Mouse (Mus musculus): ENCODE results near the gene Gdf11. TPM values are rescaled to one million over a fixed set of nuclear protein-coding genes. Genes with fewer than 3 reads are reported as not detected.

Gene Gdf11
- total RNA-seq (2021) (1 to 10 TPM; 2.0 to 2.5 TPM), polyA plus RNA-seq (2012; rRNA removed) (0.78 and 1.1 TPM in 2 replicates)
- long read RNA-seq, partial matches to known transcripts: 0 of 1 reads
- long read RNA-seq, other reads (novel, unspliced or antisense): 1 of 1 reads

DNA sequence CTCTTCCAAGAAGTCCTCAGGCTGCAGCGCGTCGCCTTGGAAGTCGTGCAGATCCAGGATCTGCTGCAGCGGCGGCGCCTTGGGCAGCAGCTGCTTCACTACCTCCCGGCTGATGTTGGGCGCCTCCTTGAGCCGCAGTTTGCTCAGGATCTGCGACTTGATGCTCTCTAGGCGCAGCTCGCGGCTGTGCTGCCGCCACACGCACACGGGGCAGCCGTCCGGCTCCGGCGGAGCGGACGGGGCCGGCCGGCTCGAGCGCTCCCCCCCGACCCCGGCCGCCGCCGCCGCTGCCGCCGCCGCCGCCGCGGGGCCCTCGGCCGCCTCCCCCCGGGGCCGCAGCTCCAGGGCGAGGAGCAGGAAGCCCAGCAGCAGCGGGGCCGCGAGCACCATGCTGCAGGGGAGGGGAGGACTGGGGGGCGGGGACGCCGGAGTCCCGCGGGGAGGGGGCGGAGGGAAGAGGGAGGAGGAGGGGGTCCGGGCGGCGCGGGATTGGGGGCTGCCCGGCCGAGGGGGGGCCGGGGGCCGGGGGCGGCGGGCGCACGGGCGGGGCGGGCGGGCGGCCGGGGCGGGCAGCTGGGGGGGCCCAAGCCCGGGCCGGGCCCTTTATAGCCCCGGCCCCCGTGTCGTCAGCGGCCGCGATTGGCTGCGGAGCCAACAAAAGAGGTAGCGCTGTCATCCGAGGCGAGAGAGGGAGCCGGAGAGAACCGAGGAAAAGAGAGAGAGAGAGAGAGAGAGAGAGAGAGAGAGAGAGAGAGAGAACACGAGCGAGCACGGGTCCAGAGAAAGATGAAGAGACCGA is at the start of gene Gdf11:
Gene Gdf11, minus strand, starts transcription at position 423 of the 799 bp plus-strand sequence.
- under 1% methylated on average over 32 of the region's 89 CpGs for WGBS
- peak within 1 kb of the TSS; percentile 62 for H3K4me3 ChIP-seq
- H3K27me3 ChIP-seq (ENCODE audit: control insufficient read depth, insufficient read depth, low read length): no peaks in the 10 kb centered on the region
- H3K79me2 ChIP-seq (replicated peaks; ENCODE audit: control insufficient read depth, insufficient read depth, low read length): no peaks in the 10 kb centered on the region
- intact Hi-C loops (cut with DNase I): loop anchor here (10.0 kb wide), 1 partner anchor 267 kb away; the partner anchor contains the start of gene Rps26
- H3K27ac ChIP-seq: peak within 1 kb of the TSS; percentile 21
- no peak for TF ChIP-seq CTCF (IDR thresholded peaks at IDR 0.05)
- TF ChIP-seq POLR2A (IDR thresholded peaks at IDR 0.05; ENCODE audit: insufficient read depth, low read depth, low read length): no peak
- TF ChIP-seq EP300 (IDR thresholded peaks at IDR 0.05; ENCODE audit: insufficient read depth, low read depth, low read length): no peak
- no peaks in the 10 kb centered on the region for H3K36me3 ChIP-seq (ENCODE audit: control insufficient read depth, insufficient read depth, low read length)
- peak within 1 kb of the TSS; percentile 62 for H3K9ac ChIP-seq (ENCODE audit: low read depth, low read length)
- DNase-seq: peak; percentile 64
- peaks cover 4% of the 10 kb centered on the region for H3K4me1 ChIP-seq (ENCODE audit: control insufficient read depth, insufficient read depth, low read length)

- H3K4me3 ChIP-seq: no peak overlapping the region
- DNase-seq: no peak
- no peak overlapping the region for H3K9ac ChIP-seq (ENCODE audit: low read depth, low read length)
- intact Hi-C loops (cut with DNase I): no loop called here
- 66% methylated on average over 10 of the region's 10 CpGs for WGBS
- no peaks in the 10 kb centered on the region for H3K27me3 ChIP-seq (ENCODE audit: control insufficient read depth, insufficient read depth, low read length)
- peaks cover 3% of the 10 kb centered on the region for H3K4me1 ChIP-seq (ENCODE audit: control insufficient read depth, insufficient read depth, low read length)
- no peak overlapping the region for H3K27ac ChIP-seq
- no peaks in the 10 kb centered on the region for H3K79me2 ChIP-seq (replicated peaks; ENCODE audit: control insufficient read depth, insufficient read depth, low read length)
- no peaks in the 10 kb centered on the region for H3K36me3 ChIP-seq (ENCODE audit: control insufficient read depth, insufficient read depth, low read length)
- TF ChIP-seq POLR2A (IDR thresholded peaks at IDR 0.05; ENCODE audit: insufficient read depth, low read depth, low read length) (no peak), EP300 (IDR thresholded peaks at IDR 0.05; ENCODE audit: insufficient read depth, low read depth, low read length) (no peak), CTCF (IDR thresholded peaks at IDR 0.05) (no peak)
Measured at GRCm38 (mm10) chr10:128940475-128941061, 49.0 kb upstream of the Gdf11 start.

- Histone ChIP-seq H3K4me3 (no peak overlapping the region), H3K27me3 (ENCODE audit: control insufficient read depth, insufficient read depth, low read length) (no peaks in the 10 kb centered on the region), H3K79me2 (replicated peaks; ENCODE audit: control insufficient read depth, insufficient read depth, low read length) (no peaks in the 10 kb centered on the region), H3K27ac (peak overlapping the region; percentile 84), H3K9ac (ENCODE audit: low read depth, low read length) (peak overlapping the region; percentile 32; the same call in 1 of the 2 replicates), H3K4me1 (ENCODE audit: control insufficient read depth, insufficient read depth, low read length) (peaks cover 3% of the 10 kb centered on the region), H3K36me3 (ENCODE audit: control insufficient read depth, insufficient read depth, low read length) (no peaks in the 10 kb centered on the region)
- TF ChIP-seq CTCF (IDR thresholded peaks at IDR 0.05) (no peak), EP300 (IDR thresholded peaks at IDR 0.05; ENCODE audit: insufficient read depth, low read depth, low read length) (no peak), POLR2A (IDR thresholded peaks at IDR 0.05; ENCODE audit: insufficient read depth, low read depth, low read length) (no peak; the same call in 1 of the 2 replicates)
- intact Hi-C loops (cut with DNase I): no loop called here
- 34% methylated on average over 5 of the region's 5 CpGs for WGBS
- peak; percentile 46 to 59 for DNase-seq
Measured at GRCm38 (mm10) chr10:128938974-128939373, 47.5 kb upstream of the Gdf11 start.

- Histone ChIP-seq H3K4me1 (ENCODE audit: control insufficient read depth, insufficient read depth, low read length) (peaks cover 3% of the 10 kb centered on the region), H3K36me3 (ENCODE audit: control insufficient read depth, insufficient read depth, low read length) (no peaks in the 10 kb centered on the region), H3K4me3 (0 out of 2 replicates have a peak overlapping the region, but pooled peaks have one; percentile 4), H3K27ac (peak overlapping the region; percentile 84), H3K79me2 (replicated peaks; ENCODE audit: control insufficient read depth, insufficient read depth, low read length) (no peaks in the 10 kb centered on the region), H3K27me3 (ENCODE audit: control insufficient read depth, insufficient read depth, low read length) (no peaks in the 10 kb centered on the region), H3K9ac (ENCODE audit: low read depth, low read length) (no peak overlapping the region)
- no peak; the same call in 1 of the 2 replicates for TF ChIP-seq POLR2A (IDR thresholded peaks at IDR 0.05; ENCODE audit: insufficient read depth, low read depth, low read length)
- peak; percentile 86 for TF ChIP-seq EP300 (IDR thresholded peaks at IDR 0.05; ENCODE audit: insufficient read depth, low read depth, low read length)
- intact Hi-C loops (cut with DNase I): no loop called here
- 41% methylated on average over 9 of the region's 9 CpGs for WGBS
- DNase-seq: peak; percentile 78 to 87
Measured at GRCm38 (mm10) chr10:128938457-128938856, 46.9 kb upstream of the Gdf11 start.

DNA sequence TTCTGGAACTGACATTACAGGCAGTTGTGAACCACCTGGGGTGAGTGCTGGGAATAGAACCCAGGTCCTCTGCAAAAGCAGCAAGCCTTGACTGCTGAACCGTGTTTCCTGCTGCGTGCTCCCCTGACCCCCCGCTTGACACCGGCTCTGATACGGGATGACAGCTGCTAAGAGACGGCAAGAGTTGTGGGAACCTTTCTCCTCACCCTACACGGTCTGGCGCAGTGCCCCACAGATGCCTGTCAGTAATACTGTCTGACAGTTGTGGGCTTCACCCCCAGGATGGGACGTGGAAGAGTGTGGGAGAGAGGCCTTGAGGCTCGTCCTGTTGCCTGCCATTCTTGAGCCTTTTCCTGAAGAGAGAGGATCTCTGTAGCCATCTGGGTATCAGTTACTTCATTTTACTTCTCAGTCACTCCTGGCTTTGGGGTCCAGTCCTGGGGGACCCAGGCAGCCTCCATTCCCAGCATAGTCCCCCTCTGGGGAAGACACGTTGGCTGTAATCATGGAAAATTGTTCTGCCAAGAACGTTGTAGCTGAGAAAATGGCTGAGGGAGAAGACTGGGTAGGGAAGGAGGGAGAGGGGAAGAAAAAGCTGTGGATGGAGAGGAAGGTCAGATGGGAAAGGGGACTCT is 46.4 kb upstream of the Gdf11 start:
- Histone ChIP-seq H3K9ac (ENCODE audit: low read depth, low read length) (no peak overlapping the region), H3K27ac (peak overlapping the region; percentile 84), H3K36me3 (ENCODE audit: control insufficient read depth, insufficient read depth, low read length) (no peaks in the 10 kb centered on the region), H3K79me2 (replicated peaks; ENCODE audit: control insufficient read depth, insufficient read depth, low read length) (no peaks in the 10 kb centered on the region), H3K4me3 (0 out of 2 replicates have a peak overlapping the region, but pooled peaks have one; percentile 4), H3K27me3 (ENCODE audit: control insufficient read depth, insufficient read depth, low read length) (no peaks in the 10 kb centered on the region), H3K4me1 (ENCODE audit: control insufficient read depth, insufficient read depth, low read length) (peaks cover 3% of the 10 kb centered on the region)
- TF ChIP-seq EP300 (IDR thresholded peaks at IDR 0.05; ENCODE audit: insufficient read depth, low read depth, low read length): no peak
- no peak for TF ChIP-seq CTCF (IDR thresholded peaks at IDR 0.05)
- TF ChIP-seq POLR2A (IDR thresholded peaks at IDR 0.05; ENCODE audit: insufficient read depth, low read depth, low read length): no peak
- peak; percentile 43 to 47 for DNase-seq
- WGBS: 43% methylated on average over 12 of the region's 12 CpGs
- intact Hi-C loops (cut with DNase I): no loop called here

Measured in heart, adult 2 months (tissue).